Mouse (Mus musculus) intestine, embryonic 14.5 days (tissue): ENCODE results near the gene Ubap1l. TPM values are rescaled to one million over a fixed set of nuclear protein-coding genes. Genes with fewer than 3 reads are reported as not detected.

ENCODE experiments used
- polyA plus RNA-seq: library from polyadenylated mRNA; unstranded; fragments of >200 nt; fragmentation: Nextera tagmentation; extraction: Ambion mirVana; gene quantifications from 2 replicates; pipeline ENCODE4 v1.2.1, GENCODE M21; 2014

The Ubap1l gene
- polyA plus RNA-seq, 1 experiment from 2014 or later = 0.39 TPM

Other genes starting within 250 kb of the Ubap1l start
- 2.7 and 2.9 TPM in 2 replicates for gene Igdcc3, start 219.9 kb upstream of the Ubap1l start, polyA plus RNA-seq
- gene Parp16, start 165.7 kb upstream of the Ubap1l start, polyA plus RNA-seq = 8.1 and 9.1 TPM in 2 replicates
- gene Cilp, start 95.9 kb upstream of the Ubap1l start, polyA plus RNA-seq = 1.1 and 2.0 TPM in 2 replicates
- gene Clpx, start 66.8 kb upstream of the Ubap1l start, polyA plus RNA-seq = 42.6 and 47.1 TPM in 2 replicates
- gene Pdcd7, start 14.9 kb upstream of the Ubap1l start, polyA plus RNA-seq = 9.2 and 11.2 TPM in 2 replicates
- 0.66 and 1.1 TPM in 2 replicates for gene Kbtbd13, start 30.6 kb downstream of the Ubap1l start, polyA plus RNA-seq
- gene Rasl12, start 37.5 kb downstream of the Ubap1l start, polyA plus RNA-seq = 2.6 and 2.7 TPM in 2 replicates
- gene Slc51b, start 61.9 kb downstream of the Ubap1l start, polyA plus RNA-seq = 0.36 and 0.80 TPM in 2 replicates
- gene Mtfmt, start 74.7 kb downstream of the Ubap1l start, polyA plus RNA-seq = 19.5 and 20.2 TPM in 2 replicates
- gene Spg21, start 99.9 kb downstream of the Ubap1l start, polyA plus RNA-seq = 85.9 and 92.8 TPM in 2 replicates
- gene Ankdd1a, start 159.2 kb downstream of the Ubap1l start, polyA plus RNA-seq = not detected in 2 replicates
- gene Plekho2, start 219.0 kb downstream of the Ubap1l start, polyA plus RNA-seq = 11.9 and 12.6 TPM in 2 replicates
- gene Pif1, start 226.1 kb downstream of the Ubap1l start, polyA plus RNA-seq = 8.1 and 9.9 TPM in 2 replicates